Mouse (Mus musculus) 3T3-L1 (cell line): Measurements from ENCODE around the gene Fam163a.

Experiments
- DNase-seq: peaks from one replicate; pipeline ENCODE4 v3.0.0-alpha.2; 2015; ENCODE audit warnings: low read depth, low spot score

Fam163a gene

DNA sequence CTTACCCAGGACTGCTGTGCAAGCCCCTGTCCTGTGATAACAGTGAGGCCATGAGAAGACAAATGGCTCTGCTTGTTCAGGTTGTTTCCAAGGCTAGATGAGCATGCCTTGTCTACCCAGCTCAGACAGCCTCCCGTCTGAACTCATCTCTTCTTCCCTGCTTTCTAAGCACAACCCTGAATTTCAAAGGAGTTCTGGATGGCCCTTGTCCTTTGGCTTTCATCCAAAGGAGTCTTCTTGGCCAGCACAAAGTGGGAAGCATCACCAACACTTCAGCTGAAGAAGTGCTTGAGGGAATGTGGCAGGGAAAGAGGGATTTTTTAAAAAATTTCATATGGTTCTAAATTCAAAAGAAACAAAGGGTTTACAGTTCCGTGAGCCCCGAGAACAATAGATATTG, 3.8 kb downstream of the Fam163a start:
- no peak for DNase-seq

DNA sequence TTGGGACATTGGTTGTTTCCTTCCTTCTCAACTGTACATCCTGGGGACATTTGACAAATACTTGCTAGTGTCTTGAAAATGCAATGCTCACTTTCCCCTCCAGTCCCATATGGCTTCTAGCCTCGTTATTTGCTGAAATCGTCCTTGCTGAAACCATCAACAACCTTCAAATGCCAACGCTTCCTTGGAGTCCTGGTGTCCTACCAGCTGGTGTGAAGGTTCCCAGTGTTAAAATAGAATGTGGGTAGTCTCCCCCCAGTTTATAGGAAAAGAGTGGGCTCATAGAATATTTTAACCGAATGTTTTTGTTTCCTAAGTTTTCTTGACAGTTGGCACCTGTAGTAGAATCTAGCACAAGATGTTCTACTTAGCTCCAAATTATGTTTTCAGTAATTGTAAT, 7.2 kb downstream of the Fam163a start:
- DNase-seq, result no peak

DNA sequence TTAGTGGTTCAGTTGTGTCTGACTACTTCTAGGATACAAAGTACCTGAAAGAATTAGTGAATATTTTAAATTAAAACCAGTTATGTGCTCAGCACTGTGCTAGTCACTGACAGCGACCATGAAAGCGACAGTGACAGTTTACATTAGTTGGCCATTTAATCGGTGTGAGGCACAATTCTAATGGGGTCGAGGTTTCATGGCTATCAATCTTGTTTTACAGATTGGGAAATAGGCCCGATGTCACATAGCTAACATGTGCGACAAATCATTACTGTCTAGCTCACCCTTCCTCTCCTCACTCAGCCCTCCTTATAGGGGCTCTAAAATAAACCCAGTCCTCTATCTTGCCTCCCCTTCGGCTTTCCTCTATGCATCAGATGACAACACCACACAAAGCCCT, 11.5 kb downstream of the Fam163a start:
- no peak for DNase-seq

DNA sequence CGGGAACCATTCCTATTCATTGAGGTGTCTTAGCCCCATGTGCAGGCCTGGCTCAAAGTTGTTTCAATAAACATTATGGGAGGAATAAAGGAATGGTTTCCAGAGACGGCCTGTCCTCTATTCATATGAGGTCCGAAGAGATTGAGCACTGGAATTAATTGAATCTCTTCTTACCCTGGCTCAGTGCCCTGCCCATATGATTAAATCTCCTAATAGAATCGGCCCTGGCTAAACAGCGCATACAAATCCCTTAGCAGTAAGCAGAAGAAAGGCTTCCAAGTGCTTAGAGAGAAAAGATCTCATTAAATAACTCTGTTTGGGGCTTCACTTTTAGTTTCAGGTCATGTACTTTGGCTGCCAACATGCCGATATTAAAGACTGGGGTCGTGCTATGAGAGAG, 12.0 kb downstream of the Fam163a start:
- DNase-seq, result no peak

DNA sequence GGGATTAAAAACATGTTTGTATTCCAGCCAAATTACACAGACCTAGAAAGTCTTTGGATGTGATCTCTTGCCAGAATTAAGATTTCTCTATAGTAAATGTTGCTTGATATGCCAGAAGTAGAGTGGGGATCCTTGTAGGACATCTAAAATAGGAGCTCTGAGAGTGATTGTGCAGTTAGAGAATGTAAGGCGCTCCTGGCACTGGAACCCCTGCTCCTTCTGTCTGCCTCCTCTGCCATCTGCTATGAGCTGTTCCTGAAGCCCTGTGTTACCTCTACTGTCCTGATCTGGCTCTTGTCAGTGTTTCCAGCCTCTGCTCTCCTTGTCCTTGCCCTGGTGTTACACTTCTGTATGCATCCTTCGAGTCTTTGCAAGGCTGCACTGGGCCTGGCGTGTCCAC, 18.2 kb downstream of the Fam163a start:
- no peak for DNase-seq

DNA sequence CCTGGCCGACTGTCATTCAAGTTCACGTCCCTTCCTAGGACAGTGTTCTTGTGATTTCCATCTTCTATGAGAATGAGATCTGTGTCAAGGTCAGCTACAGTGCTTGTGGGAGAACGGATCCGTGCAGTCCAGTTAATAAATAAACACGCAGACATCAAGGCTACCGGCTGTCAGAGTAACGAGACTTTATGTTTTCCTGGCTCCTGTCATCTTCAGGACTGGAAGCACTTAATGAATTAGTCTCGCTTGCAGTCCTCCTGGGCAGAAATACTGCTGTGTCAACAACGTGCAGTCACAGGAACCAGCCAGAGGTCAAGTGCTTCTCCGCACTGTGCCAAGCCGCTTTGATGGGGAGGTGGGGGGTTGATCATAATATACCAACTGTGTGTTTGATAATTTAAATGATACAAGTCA, 20.7 kb downstream of the Fam163a start:
- DNase-seq, result no peak

DNA sequence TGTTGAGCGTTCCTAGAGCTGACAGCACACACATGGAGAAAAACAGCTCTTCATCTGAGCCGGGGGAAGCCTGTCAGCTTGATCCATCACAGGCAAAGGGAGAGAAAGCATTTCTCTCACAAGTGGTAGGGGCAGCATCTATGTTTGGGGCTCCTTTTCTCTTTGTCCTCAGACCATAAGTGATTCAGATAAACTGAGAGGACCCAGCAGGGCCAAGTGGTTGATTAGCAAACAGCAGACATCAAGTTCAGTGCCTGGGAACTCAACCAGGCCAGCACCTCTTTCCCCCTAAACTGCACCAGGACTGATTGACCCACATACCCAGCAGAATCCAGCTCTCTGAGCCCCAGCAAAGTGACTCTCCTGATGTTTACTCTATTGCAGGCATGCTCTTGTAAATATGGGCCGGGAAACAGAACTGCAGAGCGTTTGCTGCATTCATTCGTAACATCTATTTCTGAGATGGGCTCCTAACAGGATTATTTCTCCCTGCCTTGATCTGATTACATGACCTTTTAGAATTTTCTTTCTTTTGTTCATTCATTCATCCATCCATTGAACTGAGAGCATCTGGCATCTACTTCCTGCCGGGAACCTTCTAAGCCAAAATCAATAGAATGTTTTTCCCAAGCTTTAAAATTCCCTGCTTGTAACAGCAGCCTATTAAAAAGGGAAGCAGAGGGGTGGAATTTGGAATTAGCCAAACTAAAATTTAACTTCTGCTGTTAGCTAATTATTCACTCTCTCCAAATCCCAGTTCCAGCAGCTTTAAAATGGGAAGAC, 21.5 kb downstream of the Fam163a start:
- DNase-seq, result no peak

DNA sequence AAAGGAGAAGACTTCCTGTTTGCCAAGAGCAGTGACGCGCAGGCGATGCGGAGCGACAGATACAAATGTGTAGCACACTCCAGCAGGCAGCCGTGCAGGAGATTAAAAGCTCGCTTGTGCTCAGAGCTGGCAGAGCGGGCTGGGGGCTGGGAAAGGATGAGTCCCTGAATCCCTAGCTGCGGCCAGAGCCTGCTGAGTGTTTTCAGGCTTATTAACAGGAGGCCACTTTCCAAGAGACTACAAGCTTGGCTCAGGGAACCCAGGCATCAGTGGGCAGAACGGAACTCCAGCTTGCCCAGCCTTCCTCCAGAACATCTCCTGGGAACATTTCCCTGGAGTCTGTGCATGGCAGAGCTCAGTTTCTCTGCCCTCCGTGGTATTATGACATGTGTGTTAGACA, 25.0 kb downstream of the Fam163a start:
- no peak for DNase-seq

DNA sequence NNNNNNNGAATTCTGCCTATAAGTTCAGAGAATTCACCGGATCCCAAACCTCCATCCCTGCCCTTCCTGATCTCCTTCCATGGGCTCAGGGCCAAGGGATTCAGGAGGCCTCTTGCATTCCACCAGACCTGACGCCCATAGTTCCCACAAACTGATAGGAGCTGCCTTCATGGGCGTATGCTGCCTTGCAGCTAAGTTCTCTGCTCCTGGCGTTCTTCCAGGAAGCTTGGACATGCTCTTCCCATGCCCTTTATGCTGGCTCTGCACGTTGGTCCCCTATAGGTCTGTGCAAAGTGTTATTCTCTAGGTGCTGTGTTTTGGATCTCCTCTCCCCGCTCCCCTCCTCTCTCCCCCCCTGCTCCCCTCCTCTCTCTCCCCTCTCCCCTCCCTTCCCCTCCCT, 36.1 kb downstream of the Fam163a start:
- no peak for DNase-seq

DNA sequence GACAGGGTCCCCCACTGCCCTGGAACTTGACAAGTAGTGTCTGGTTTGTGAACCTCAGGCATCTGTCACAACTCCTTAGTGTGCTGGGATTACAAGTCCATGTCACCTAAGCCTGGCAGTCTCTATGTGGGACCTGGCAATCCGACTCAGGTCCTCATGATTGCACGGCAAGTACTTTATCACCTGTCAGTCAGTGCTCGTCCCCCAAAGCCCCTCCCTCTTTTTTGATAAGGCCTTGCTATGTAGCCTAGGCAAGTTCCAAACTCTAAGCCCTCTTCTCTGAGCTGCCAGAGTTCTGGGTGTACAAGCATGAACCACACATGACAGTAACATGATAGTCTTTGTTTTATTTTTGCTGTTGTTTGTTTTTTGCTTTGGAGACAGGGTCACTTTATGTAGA, 88.1 kb downstream of the Fam163a start:
- no peak for DNase-seq

DNA sequence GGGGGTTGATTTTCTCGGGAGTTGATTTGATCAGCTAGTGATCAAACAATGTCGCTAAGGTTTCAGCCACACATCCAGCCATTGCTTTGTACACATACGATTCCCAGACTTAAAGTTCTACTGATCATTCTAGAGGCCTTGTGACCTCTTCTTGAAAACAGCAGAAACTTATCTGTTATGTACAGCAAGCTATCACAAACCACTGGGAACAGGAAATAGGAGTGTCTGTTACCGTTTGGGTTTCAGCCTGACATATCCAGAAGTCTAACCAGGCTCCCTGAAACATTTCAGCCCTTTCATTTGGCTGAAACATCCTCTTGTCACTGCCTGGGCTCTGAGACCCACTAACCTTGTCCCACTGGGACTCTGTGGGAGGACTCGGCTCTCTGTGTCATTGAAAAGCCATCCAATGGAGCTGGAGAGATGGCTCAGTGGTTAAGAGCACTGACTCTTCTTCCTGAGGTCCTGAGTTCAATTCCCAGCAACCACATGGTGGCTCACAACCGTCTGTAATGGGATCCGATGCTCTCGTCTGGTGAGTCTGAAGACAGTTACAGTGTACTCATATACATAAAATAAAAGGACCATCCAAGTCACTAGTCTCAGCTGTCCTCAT, 90.8 kb downstream of the Fam163a start:
- no peak for DNase-seq

DNA sequence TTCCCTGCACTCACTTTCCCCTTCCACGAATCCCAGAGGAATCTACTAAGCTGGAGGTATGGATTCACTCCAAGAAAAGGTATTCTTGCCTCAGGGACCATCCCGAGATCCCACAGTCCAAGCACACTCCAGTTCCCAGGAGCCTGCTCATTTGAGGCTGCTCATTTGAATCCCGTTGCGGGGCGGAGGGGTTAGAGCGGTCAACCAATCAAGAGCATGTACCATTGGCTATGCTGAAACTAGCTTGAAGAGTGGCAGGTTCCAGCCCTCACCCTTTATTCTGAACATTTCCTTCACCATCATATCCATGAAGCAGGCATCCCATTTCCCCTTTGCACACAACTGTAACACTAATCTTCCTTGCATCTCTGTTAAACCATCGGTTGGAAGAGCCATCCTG, 92.7 kb downstream of the Fam163a start:
- no peak for DNase-seq

DNA sequence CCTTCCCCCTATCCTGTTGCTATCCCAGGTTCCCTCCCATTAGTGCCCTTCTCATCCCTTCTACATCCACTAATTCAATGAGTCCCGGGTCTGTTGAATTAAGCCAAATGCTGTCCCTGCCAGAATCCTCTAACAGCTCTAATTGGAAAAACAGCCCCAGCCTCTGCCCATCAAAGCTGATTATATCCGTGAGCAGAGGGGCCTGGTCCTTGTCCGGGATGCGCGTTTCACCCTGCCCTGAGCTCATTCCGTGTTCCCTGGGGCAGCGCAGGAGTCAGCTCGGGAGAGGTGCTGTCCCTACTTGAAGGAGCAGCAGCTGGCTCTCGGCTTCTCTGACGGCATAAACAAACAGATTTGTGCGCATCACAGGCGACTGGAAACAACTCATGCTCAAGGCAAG, 93.1 kb downstream of the Fam163a start:
- DNase-seq, result no peak

DNA sequence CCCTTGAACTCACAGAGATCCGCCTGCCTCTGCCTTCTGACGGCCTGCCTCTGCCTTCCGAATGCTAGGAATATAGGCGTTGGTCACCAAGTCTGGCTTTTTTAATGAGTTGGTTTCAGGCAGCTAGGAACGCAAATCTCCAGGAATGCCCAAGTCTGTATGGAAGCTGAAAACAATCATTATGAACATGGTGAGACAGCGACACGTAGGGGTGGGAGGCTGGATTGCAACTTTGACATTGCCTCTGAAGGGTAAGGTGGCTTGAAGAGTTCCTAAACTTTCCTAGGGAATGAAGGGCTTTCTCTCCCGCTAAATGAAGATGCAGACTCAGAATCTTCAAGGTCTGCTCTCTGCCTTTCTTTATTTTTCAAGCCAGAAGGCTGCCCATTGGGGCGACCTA, 93.7 kb downstream of the Fam163a start:
- no peak for DNase-seq

DNA sequence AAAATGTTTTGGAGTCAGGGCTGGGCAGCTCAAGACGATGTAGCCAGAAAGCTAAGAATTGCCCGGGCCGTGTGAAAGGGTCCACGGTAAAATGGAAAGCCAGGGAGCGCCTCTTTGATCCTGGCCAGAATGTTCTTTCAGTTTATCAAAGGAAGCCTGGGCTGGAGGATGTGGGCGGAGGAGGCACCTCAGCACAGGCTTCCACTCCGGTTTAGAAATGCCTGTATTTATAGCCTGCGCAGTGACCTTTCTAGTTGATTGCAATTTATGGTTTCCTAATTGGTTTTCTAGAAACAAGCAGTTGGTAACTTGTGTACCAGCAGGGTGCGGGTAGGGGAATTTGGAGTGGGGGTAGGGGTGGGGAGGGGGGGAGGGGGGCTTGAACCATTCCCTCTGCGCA, 96.4 kb downstream of the Fam163a start:
- DNase-seq, result no peak

DNA sequence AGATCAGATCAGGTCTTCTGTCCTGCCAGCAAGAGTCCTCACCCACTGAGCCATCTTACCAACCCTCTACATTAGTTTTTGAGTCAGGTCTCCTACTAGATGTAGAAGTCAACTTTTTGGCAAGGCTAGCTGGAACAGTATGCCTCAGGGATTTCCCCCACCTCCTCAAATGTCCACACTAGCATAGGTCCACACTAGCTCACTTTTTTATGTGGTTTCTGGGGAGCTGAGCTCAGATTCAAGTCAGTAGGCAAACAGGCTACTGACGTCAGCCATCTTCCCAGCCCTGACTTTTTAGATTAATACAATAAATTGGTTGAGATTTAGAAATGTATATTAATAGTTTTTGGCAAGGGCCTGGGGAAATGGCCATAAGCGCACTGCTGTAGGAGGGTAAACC, 97.4 kb downstream of the Fam163a start:
- DNase-seq, result no peak

DNA sequence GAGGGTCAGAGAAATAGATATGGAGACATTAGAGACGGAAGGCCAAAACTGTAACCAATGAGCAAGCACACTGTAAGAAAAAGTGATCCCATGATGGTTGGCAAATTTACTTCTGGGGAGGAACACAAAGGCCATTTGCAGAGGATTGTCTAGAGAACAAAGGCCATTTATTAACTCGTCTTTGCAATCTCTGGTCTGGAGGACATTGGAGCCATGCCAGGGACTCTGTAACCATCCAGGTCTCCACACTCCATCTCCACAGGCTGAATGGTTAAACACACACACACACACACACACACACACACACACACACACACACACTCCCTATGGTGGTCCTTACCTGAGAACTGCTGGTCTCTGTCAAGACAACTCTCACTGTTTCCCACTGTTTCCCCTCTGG, 99.4 kb downstream of the Fam163a start:
- no peak for DNase-seq

DNA sequence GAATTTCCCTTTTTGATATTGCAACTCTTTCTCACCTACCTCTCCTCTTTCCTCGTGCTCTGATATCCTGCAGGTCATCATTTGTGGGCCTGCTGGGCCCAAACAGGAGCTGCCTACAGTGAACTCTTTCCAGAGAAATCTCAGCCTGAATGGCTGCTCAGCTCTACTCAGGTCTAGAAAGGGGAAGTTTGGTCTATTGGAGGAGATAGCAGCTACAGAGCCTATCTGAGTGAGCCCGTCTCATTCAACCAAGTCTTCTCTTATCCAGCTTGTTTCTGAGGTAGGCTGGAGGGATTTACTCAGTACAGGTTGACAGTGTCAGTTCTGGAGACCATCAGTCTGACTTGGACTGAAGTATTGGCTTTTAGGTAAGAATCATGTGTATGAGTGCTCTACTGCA, 101.1 kb downstream of the Fam163a start:
- no peak for DNase-seq

DNA sequence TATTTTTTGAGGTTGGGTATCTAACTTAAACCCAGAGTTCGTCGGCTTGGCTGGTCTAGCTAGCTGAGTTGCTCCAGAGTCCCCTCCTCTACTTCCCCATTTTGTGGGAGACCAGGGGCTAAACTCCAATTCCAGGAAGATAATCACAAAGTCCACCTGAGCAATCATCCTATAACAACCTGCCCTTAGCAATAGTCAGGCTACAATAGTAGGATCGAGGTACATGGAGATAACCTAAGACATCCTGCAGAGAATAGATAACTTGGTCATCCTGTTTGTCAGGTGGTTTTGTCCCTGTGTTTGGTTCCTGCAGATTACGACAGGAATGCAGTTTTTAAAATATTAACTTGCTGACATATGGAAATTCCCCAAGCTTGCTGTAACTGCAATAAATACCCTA, 113.0 kb downstream of the Fam163a start:
- no peak for DNase-seq

DNA sequence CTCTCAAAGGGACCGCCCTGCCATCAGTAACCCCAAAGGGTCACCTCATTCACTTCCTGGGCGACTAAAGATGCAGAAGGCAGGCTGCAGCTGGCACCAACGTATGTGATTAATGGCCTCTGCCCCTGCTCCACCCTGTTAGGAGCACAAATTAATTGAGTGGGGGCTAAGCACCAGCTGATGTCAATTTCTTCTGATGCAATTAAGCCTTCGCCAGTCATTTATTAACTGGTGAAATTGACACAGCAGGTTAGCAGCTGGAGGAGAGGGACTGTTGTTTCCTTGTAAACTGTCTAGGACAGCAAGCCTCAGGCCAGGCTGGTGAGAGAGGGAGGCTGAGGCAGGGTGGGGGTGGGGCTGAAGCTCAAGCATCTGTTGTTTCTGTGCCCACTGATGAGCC, 114.8 kb downstream of the Fam163a start:
- no peak for DNase-seq

DNA sequence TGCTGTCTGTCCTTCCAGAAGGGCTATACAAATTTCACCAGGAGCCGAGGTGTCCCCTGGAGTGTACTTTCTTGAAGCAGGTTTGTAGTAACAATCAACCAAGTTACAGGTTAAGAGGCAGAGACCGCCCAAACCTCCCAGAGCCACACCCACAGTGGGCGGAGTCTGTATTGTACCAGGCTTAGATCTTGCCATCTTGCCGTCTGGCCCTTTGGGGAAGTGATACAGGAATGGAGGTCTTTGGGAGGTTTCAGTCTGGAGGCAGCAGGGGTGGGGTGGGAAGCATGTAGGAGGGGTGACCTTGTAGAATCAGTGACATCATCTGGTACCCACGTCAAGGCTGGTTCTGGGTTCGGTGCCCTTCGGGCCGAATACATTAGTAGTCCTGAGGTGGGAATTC, 115.3 kb downstream of the Fam163a start:
- DNase-seq, result no peak

DNA sequence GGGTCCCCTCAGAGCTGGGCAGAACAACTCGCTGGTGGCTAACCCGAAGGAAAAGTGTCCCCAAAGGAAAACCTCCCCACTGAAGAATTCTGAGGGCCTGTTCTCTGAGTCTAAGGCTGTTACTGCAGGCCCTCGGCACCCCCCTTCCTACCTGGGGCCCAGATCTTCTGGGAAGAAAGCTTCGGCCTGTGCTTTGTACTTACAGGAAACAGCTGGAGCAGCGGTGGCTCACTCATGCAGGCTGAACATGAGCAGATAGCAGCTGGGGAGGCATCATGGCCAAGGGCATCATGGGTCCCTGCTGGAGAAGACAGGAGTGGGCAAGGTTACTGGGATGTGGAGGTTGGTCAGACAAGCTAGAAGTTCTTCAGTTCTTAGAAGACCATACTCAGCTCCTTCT, 117.2 kb downstream of the Fam163a start:
- DNase-seq, result no peak

DNA sequence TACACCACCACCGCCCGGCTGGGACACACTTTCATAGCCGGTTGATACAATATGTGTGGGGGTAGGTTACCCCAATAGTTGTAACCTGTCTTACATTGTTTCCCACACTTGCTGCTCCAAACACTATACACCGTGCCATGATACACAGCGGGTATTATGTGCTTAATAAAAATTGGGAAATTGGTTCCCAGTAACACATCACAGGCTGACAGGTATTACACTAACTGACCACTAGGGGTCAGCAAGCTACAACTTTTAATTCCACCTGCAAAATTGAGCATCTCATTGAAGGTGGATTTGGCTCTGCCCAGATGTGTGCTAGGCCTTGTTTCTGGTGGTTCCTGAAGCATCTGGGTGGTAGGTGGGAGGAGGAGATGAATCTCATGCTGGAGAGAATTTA, 119.1 kb downstream of the Fam163a start:
- DNase-seq, result peak; percentile 81

DNA sequence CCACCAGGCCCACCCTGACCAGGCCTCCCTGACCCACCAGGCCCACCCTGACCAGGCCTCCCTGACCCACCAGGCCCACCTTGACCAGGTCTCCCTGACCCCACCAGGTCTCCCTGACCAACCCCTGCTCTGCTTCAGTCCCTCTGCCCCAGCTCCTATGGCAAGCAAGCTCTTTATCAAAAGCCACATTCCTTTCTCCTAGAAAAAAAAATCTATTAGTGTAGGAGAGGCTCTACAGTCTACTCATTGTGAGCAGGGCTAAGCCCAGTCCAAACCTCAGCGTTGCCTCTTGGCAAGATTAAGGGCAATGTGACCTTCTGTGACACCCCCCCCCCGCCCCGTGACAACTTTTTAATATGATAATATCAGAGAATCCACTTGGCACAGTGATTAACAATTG, 120.2 kb downstream of the Fam163a start:
- no peak for DNase-seq
